Mouse (Mus musculus): ENCODE measurements around the gene Cntnap2.
"Not testable (repeated sequence)": the region's sequence is repeated elsewhere in the genome, so short reads cannot be mapped to it uniquely, and the experiment has no call there.

Cntnap2 gene

DNA sequence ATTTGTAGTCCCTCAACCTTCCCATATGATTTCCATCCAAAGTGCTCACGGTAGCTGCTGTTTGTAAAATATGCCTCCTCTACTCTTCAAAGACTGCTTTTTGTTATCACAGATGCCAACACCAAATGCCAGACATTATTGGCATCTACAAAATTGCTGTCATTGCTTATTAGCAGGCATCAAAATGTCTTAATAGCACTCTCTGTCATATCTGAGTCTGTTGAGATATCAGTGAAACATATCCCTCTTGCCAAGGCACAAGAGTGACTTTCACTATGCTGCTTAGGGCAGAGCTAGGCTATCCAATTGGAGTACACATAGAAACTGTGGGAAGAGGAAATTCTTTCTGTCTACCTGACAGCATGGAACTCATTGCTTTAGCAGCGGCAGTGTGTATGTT is 1301.9 kb downstream of the Cntnap2 start:
- no peak for DNase-seq

DNA sequence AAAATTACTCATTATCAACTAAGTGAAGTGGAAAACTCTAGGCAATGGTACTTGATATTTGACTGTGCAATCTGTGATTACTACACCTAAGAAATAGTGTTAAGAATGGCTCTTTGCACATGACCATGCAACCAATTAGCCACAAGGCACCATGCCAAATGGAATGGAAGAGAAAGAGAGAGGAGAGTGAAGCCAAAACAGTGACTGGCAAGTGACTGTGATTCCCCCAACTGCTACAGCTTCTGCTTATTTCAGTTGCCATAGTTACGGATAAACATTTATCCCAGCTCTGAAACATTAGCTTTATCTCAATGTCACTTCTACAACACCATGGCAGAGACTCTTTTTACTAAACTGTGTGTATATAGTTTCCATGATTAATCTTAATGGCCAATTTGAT is 1303.0 kb downstream of the Cntnap2 start:
- no peak for DNase-seq

DNA sequence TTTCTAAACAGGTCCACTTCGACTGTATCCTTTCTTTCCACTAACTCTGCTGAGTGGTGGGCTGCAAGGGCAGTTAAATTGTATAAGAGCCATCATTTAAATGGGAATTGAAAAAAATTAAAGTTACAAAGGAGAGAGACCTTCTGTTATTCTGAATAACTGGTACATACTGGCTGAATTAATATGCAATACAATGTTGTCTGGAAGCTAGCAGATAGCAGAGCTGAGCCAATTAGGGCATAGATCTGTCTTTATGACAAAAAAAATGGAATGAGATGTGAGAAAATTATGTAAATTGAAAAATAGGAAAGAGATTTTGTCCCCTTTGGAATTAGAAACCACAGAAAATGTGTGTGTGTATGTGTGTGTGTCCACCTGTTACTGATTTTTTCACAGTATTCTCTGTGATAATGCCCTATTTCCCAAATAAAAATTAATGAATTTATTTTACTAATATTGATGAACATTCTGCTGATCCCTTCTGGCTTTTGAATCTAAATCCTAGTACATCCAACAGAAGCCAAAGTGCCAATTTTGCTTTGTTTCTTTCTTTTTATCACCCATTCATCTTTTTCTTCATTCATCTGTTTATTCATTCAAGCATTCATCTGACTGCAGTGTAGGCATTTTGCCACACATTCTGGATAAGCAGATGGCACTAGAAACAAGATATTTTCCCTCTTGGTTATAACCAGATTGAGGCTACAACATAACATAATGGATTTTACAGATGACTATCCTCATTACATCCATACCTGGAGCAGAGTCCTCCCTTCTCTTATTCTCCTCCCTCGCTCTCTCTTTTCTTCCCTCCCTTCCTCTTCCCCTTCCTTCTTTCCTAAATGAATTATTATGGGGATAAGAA is 1339.8 kb downstream of the Cntnap2 start:
- DNase-seq: no peak

- DNase-seq: no peak
These were observed 1355.0 kb downstream of the Cntnap2 start for GRCm38 (mm10) chr6:46414154-46414553.

- no peak for DNase-seq
These were observed 1355.4 kb downstream of the Cntnap2 start for GRCm38 (mm10) chr6:46414562-46414961.

DNA sequence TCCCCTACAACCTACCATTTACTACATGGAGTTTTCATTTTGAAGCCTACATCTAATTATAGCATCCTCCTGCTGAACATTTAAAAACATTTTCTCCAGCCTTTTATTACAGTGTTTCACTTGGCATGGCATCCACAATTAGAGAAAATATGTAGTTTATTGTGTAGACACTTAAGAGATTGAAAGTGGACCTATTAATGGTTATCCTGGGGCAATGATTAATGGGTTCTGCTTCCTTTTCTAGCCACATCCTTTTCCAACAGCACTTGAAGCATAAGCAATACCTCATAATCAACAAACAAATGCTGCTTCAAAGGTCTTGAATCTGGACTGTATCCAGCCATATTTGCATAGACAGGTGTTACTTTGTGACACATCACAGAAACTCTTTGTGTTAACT is 1360.7 kb downstream of the Cntnap2 start:
- DNase-seq: no peak

- DNase-seq: no peak
These were observed 1361.2 kb downstream of the Cntnap2 start for GRCm38 (mm10) chr6:46420349-46420748.

GRCm38 (mm10) chr6:46428231-46428630 is 1369.1 kb downstream of the Cntnap2 start:
- DNase-seq: no peak

GRCm38 (mm10) chr6:46450917-46451638 is 1391.9 kb downstream of the Cntnap2 start:
- no peak for DNase-seq

- DNase-seq: no peak
These were observed 1413.5 kb downstream of the Cntnap2 start for GRCm38 (mm10) chr6:46472683-46473082.

GRCm38 (mm10) chr6:46484392-46484791 is 1425.2 kb downstream of the Cntnap2 start:
- no peak for DNase-seq

- no peak for DNase-seq
These were observed 1443.6 kb downstream of the Cntnap2 start for GRCm38 (mm10) chr6:46502786-46503185.

- DNase-seq: no peak
These were observed 1453.7 kb downstream of the Cntnap2 start for GRCm38 (mm10) chr6:46512841-46513240.

GRCm38 (mm10) chr6:46537586-46537985 is 1478.4 kb downstream of the Cntnap2 start:
- DNase-seq: not testable (repeated sequence)

GRCm38 (mm10) chr6:46563470-46563869 is 1504.3 kb downstream of the Cntnap2 start:
- DNase-seq: no peak

DNA sequence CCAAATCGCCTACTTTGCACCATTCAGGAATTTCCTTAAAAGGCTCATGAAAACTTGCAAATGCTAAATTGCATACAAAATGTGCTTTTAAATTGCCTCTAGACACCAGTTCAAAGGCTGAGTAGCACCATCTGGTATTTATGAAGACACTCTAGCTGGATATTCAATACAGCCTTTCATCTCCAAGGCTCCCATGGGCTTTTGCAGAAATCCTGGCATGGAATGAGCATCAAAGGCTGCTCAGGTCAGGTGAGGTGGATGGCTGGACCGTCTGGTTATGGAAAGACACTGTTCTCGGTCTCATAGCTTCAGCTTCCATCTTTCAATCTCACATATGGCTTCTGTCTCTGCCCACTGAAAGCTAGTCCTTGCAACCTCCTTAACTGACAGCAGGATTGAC is 1515.9 kb downstream of the Cntnap2 start:
- DNase-seq: no peak

- DNase-seq: no peak
These were observed 1553.2 kb downstream of the Cntnap2 start for GRCm38 (mm10) chr6:46612365-46612764.

GRCm38 (mm10) chr6:46612872-46613271 is 1553.7 kb downstream of the Cntnap2 start:
- no peak for DNase-seq

GRCm38 (mm10) chr6:46669018-46669417 is 1609.9 kb downstream of the Cntnap2 start:
- no peak for DNase-seq

DNA sequence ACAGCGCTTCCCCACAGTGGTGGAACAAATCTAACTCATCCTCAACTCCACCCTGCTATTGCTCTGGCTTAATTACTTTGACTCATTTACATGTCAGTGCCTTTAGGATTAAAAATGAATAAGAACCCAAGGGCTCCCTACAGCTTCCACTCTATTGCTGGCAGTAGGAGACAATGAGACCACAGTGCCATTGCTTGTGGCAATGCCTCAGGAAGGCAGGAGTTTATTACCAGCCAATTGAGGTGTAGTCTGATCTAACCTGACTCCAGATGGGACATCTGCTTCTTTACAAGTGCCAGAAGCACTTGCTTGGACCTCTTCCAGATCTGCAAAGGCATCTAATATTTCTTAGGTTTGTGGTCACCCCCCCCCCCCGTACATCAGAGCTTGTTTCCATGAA is 1615.9 kb downstream of the Cntnap2 start:
- no peak for DNase-seq

DNA sequence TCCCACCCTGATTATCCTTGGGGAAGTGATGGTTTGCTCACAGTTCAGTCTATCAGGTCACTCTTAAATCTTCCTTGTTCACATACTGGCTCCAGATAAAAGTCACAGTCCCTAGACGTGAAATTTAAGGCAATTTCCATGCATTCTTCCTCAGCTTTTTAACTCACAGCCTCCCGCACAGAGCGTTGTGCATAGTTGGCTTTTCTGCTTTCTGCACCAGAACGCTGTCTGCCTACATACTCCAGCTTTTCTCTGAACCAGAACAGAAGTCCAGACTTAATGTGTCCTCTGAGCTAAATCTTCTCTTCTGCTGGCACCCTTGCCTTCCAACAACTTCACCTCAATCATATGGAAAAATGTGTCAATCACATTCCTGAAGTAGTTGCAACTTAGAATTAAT is 1616.5 kb downstream of the Cntnap2 start:
- no peak for DNase-seq

DNA sequence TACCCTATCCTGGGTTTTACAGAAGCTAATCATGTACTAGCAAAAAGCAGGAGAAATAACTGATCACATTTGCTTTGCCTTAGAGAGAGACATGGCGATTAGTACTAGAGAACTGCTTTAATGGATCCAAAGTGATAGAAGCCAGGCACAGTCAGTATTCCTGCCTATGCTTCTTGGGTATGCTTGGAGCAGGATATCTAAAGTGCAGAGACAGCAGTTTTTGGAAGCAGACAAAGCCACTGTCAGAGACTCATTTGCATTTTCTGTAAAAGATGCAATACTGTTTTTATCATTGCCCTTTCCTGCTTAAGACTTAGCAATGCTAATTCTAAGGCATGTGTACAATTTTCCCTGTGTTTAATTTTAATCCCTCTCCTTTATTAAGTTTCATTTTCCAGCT is 1637.0 kb downstream of the Cntnap2 start:
- no peak for DNase-seq

GRCm38 (mm10) chr6:46699343-46699742 is 1640.2 kb downstream of the Cntnap2 start:
- no peak for DNase-seq
